Mouse (Mus musculus): ENCODE results near the gene Prm1.

DNA sequence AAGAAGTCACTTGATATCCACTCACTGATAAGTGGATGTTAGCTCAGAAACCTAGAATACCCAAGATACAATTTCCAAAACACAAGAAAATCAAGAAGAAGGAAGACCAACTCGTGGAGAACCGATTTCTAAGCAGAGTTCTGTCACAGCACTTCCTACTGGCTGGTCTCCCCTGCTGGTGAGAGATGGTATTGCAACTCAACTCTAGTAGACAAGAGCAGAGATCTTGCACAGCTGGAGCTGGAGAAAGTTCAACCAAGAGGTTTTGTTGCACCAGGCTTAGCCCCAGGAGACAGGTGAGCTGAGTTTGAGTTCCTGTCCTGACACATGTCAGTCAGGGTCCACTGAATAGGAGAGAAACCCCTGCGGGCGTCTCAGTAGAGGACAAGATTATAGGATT is 38.5 kb downstream of the Prm1 start:
- TF ChIP-seq POLR2A (IDR thresholded peaks at IDR 0.05; ENCODE audit: borderline replicate concordance, control insufficient read depth, low read depth, low read length) (no peak), CTCF (IDR thresholded peaks at IDR 0.05; ENCODE audit: control insufficient read depth, insufficient read depth, low read length) (peak; percentile 62)
